In the genomic region with DNA sequence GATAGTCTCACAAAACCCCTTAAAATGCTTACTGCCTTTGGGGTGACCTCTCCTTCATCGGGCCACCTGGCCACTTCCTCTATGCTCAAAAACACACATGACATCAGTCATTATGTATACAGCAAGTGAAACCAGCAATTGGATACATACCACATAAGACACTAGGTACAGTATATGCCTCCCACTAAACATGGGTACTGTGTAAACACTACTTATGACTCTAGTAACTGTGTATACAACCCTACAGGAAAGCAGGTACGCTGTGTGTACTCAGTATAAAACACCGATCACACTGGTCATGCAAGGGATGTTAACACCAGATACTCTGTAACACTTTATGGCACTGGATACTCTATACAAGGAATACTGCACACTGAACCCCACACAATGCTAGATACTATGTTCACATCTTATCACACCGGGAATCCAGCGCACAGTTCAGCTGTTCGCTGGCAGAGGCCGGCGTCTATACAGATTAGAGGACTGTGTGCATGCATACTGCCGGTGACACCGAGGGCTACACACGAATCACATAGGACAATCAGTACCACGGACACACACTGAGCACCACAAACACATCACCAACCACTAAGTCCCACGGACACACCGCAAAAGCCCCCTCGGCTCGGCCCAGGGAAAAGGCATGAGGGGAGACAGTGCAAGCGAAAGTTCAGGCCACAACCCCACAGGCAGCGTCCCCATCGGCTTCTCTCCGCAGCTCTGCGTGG, we compare ENCODE assay signal across 8 mouse cellular contexts. TPM values are rescaled to one million over a fixed set of nuclear protein-coding genes. Genes with fewer than 3 reads are reported as not detected.
DNase-seq lines count a peak whose midpoint lies in the region; ATAC-seq and TF ChIP-seq lines count a peak whose summit lies in the region.

No protein-coding gene starts in this region.

- no peaks in the 10 kb centered on the region for H3K9me3 ChIP-seq in lung, embryonic 16.5 days (ENCODE audit: control insufficient read depth, low read length)
- H3K9me3 ChIP-seq in midbrain, embryonic 11.5 days (ENCODE audit: control insufficient read depth, low read length) = no peaks in the 10 kb centered on the region

- in situ Hi-C loops in Patski (cut with MboI; ENCODE audit: low pct_unique_long_range_greater_than_20kb) = no loop called here

- peak overlapping the region; percentile 80 for H3K4me3 ChIP-seq in lung, embryonic 16.5 days (ENCODE audit: low read length)
- H3K4me3 ChIP-seq in midbrain, embryonic 11.5 days (ENCODE audit: low read depth, low read length) = peak overlapping the region; percentile 97

- H3K27ac ChIP-seq in lung, embryonic 16.5 days (ENCODE audit: low read length) = peak overlapping the region; percentile 99
- peak overlapping the region; percentile 99 for H3K27ac ChIP-seq in midbrain, embryonic 11.5 days (ENCODE audit: low read depth, low read length)

- H3K4me1 ChIP-seq in lung, embryonic 16.5 days (replicated peaks; ENCODE audit: control insufficient read depth, insufficient read depth, low read length) = peaks cover 35% of the 10 kb centered on the region
- peaks cover 39% of the 10 kb centered on the region for H3K4me1 ChIP-seq in midbrain, embryonic 11.5 days (ENCODE audit: control insufficient read depth, insufficient read depth, low read length)

- no peak for TF ChIP-seq CTCF in Patski (IDR thresholded peaks at IDR 0.05)

- DNase-seq in lung, adult 18-20 months = no peak
- DNase-seq in Patski (ENCODE audit: low read depth, low spot score) = no peak
- peak; percentile 35 for DNase-seq in kidney, adult 9 months
- DNase-seq in midbrain, embryonic 11.5 days (ENCODE audit: low spot score, missing footprints) = peak; percentile 91
- no peak for DNase-seq in adrenal gland, postnatal 10 days
- DNase-seq in layer of hippocampus, adult 11-12 months (ENCODE audit: low spot score) = no peak

- H3K9ac ChIP-seq in lung, embryonic 16.5 days (ENCODE audit: low read length) = peak overlapping the region; percentile 100
- peak overlapping the region; percentile 100 for H3K9ac ChIP-seq in midbrain, embryonic 11.5 days (ENCODE audit: low read length)

- no peaks in the 10 kb centered on the region for H3K36me3 ChIP-seq in lung, embryonic 16.5 days (ENCODE audit: control insufficient read depth, insufficient read depth, low read length)
- H3K36me3 ChIP-seq in midbrain, embryonic 11.5 days (ENCODE audit: control insufficient read depth, insufficient read depth, low read length) = no peaks in the 10 kb centered on the region

- no peaks in the 10 kb centered on the region for H3K27me3 ChIP-seq in lung, embryonic 16.5 days (ENCODE audit: control insufficient read depth, insufficient read depth, low read depth, low read length)
- H3K27me3 ChIP-seq in Patski = no peaks in the 10 kb centered on the region
- H3K27me3 ChIP-seq in midbrain, embryonic 11.5 days (ENCODE audit: control insufficient read depth, insufficient read depth, low read length) = no peaks in the 10 kb centered on the region

- peak; percentile 14 for ATAC-seq in lung, embryonic 16.5 days (ENCODE audit: low read depth)
- peak; percentile 19 for ATAC-seq in Patski
- ATAC-seq in erythroid progenitor cell, adult 5-6 weeks (replicated peaks; ENCODE audit: low FRiP score, poor library complexity, severe bottlenecking) = peak; percentile 67; the same call in 1 of the 2 replicates
- ATAC-seq in midbrain, embryonic 11.5 days (ENCODE audit: low FRiP score) = peak; percentile 42

- WGBS in lung, embryonic 16.5 days = under 1% methylated on average over 21 of the region's 21 CpGs
- 4% methylated on average over 21 of the region's 21 CpGs for WGBS in midbrain, embryonic 11.5 days

- POLR2A ChIA-PET in Patski (lab: Charles Lee) = interaction anchor here (1.0 kb wide), 1 partner anchor 17 kb away, joined by 4 read pairs; no protein-coding TSS in a partner anchor

- CTCF ChIA-PET in Patski (lab: Charles Lee) = no interaction called here

- peak overlapping the region; percentile 61 for H3K4me2 ChIP-seq in lung, embryonic 16.5 days (ENCODE audit: low read depth, low read length)
- peak overlapping the region; percentile 75 for H3K4me2 ChIP-seq in midbrain, embryonic 11.5 days

RNA-seq across cellular contexts. Expression of a gene that starts 1.9 kb away (rescaled TPM):
- polyA plus RNA-seq in lung, embryonic 16.5 days (2015; fragmentation: Nextera tagmentation; extraction: Ambion mirVana) = 130 and 139 TPM in 2 replicates
- 108 TPM for polyA plus RNA-seq in Patski (2021)
- 6.3 and 15.5 TPM in 2 replicates for total RNA-seq in erythroid progenitor cell, adult 5-6 weeks (2015; ENCODE audit: low replicate concordance)
- total RNA-seq in erythroid progenitor cell, adult 5-6 weeks (2017; ENCODE audit: low replicate concordance) = 15.0 and 24.7 TPM in 2 replicates
- 153 TPM in 2 replicates for polyA plus RNA-seq in midbrain, embryonic 11.5 days (2014; fragmentation: Nextera tagmentation; extraction: Ambion mirVana)
- total RNA-seq in adrenal gland, postnatal 10 days (2021) = 100 to 1,000 TPM; 106 to 127 TPM

Comparison
In these comparisons a context has a peak if more than half of its experiments do, and no peak if none do; other contexts are left out.
1. ATAC-seq: peak in every context shown above with its lines; median percentile 67 in erythroid progenitor cell, adult 5-6 weeks; 42 in midbrain, embryonic 11.5 days; 19 in Patski; 14 in lung, embryonic 16.5 days.
2. DNase-seq: peak in kidney, adult 9 months (single experiment) and midbrain, embryonic 11.5 days (single experiment); none in lung, adult 18-20 months (0 of 2), Patski (single experiment), adrenal gland, postnatal 10 days (single experiment) and layer of hippocampus, adult 11-12 months (single experiment).